32 mouse cellular contexts compared by ENCODE assay signal in the genomic region with DNA sequence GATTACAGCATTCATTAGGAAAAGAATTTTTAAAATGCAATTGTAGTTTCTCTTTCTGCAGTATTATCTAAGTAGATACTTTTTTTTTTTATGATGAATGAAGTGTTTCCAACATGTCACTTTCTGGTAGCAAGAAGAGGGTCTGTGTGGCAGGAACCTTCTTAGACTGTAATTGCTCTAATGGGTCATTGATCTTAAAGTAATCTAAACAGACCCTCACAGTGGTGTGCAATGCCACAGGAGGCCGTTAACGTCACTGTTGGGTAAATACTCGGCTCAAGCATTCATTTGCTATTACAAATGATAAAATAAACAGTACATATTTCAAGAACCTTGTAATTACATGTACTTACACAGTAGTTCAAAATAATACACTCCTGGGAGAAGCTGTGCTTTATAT.
DNase-seq lines count a peak whose midpoint lies in the region; ATAC-seq lines count a peak whose summit lies in the region.
"Had no signal": no experiment of that assay in that cellular context is flagged by ENCODE, and none has a peak within 500 bp of the region (broad histone marks: within the 10 kb centered on the region; RNA-seq: fewer than 3 reads in every experiment).

No protein-coding gene starts in this region.

- DNase-seq in heart, postnatal 36 days: no peak
- peak; percentile 79 for DNase-seq in midbrain, embryonic 11.5 days (ENCODE audit: low spot score, missing footprints)
- DNase-seq: adrenal gland, postnatal 10 days; adrenal gland, postnatal 36 days; B cell, adult 2 months; cerebellum, adult 18-20 months; cerebellum, adult 9-11 months; cerebellum, postnatal 36 days; embryo, embryonic 11 days; forebrain, postnatal 0 days; gastrocnemius, adult 2 months; gastrocnemius, postnatal 14 days; heart, adult 2 months; heart, postnatal 10 days; heart, postnatal 4 days; kidney, adult 18-20 months had no signal

- H3K4me1 ChIP-seq in forebrain, embryonic 12.5 days: no peaks in the 10 kb centered on the region
- H3K4me1 ChIP-seq in forebrain, embryonic 16.5 days (replicated peaks; ENCODE audit: control insufficient read depth, insufficient read depth, low read length): 0 out of 2 replicates have a peak, but pooled peaks cover 3% of the 10 kb centered on the region
- 0 out of 2 replicates have a peak, but pooled peaks cover 3% of the 10 kb centered on the region for H3K4me1 ChIP-seq in heart, embryonic 15.5 days (replicated peaks)
- H3K4me1 ChIP-seq in midbrain, embryonic 11.5 days (ENCODE audit: control insufficient read depth, insufficient read depth, low read length): no peaks in the 10 kb centered on the region
- H3K4me1 ChIP-seq in midbrain, embryonic 16.5 days (ENCODE audit: control insufficient read depth, insufficient read depth, low read length): no peaks in the 10 kb centered on the region
- H3K4me1 ChIP-seq: embryonic facial prominence, embryonic 10.5 days had no signal

- no peaks in the 10 kb centered on the region for H3K27me3 ChIP-seq in forebrain, embryonic 12.5 days
- no peaks in the 10 kb centered on the region for H3K27me3 ChIP-seq in forebrain, embryonic 16.5 days (replicated peaks; ENCODE audit: control insufficient read depth, insufficient read depth, low read length)
- H3K27me3 ChIP-seq in heart, embryonic 15.5 days: no peaks in the 10 kb centered on the region
- H3K27me3 ChIP-seq in midbrain, embryonic 11.5 days (ENCODE audit: control insufficient read depth, insufficient read depth, low read length): no peaks in the 10 kb centered on the region
- no peaks in the 10 kb centered on the region for H3K27me3 ChIP-seq in midbrain, embryonic 16.5 days (ENCODE audit: control insufficient read depth, insufficient read depth, low read depth, low read length)
- H3K27me3 ChIP-seq: CH12.LX; embryonic facial prominence, embryonic 13.5 days; forebrain, embryonic 13.5 days had no signal

- no peaks in the 10 kb centered on the region for H3K9me3 ChIP-seq in forebrain, embryonic 12.5 days
- no peaks in the 10 kb centered on the region for H3K9me3 ChIP-seq in forebrain, embryonic 16.5 days (ENCODE audit: control insufficient read depth, low read length)
- no peaks in the 10 kb centered on the region for H3K9me3 ChIP-seq in heart, embryonic 15.5 days (replicated peaks)
- H3K9me3 ChIP-seq in midbrain, embryonic 11.5 days (ENCODE audit: control insufficient read depth, low read length): no peaks in the 10 kb centered on the region
- no peaks in the 10 kb centered on the region for H3K9me3 ChIP-seq in midbrain, embryonic 16.5 days (replicated peaks; ENCODE audit: control insufficient read depth, low read length, poor library complexity, severe bottlenecking)
- H3K9me3 ChIP-seq: embryonic facial prominence, embryonic 10.5 days; embryonic facial prominence, embryonic 13.5 days; forebrain, embryonic 13.5 days; G1E had no signal

- no peak overlapping the region for H3K27ac ChIP-seq in forebrain, embryonic 12.5 days
- H3K27ac ChIP-seq in forebrain, embryonic 16.5 days (ENCODE audit: low read length): no peak overlapping the region
- H3K27ac ChIP-seq in heart, embryonic 15.5 days: no peak overlapping the region
- H3K27ac ChIP-seq in midbrain, embryonic 11.5 days (ENCODE audit: low read depth, low read length): no peak overlapping the region
- no peak overlapping the region for H3K27ac ChIP-seq in midbrain, embryonic 16.5 days (ENCODE audit: low read length)
- H3K27ac ChIP-seq: embryonic facial prominence, embryonic 10.5 days; embryonic facial prominence, embryonic 13.5 days; forebrain, embryonic 13.5 days; gastrocnemius, adult 2 months; heart, adult 2 months; hindbrain, embryonic 14.5 days; hindbrain, postnatal 0 days had no signal

- H3K4me3 ChIP-seq in forebrain, embryonic 12.5 days (replicated peaks): no peak overlapping the region
- no peak overlapping the region for H3K4me3 ChIP-seq in forebrain, embryonic 16.5 days (replicated peaks; ENCODE audit: low read length)
- no peak overlapping the region for H3K4me3 ChIP-seq in heart, embryonic 15.5 days
- H3K4me3 ChIP-seq in midbrain, embryonic 11.5 days (ENCODE audit: low read depth, low read length): no peak overlapping the region
- no peak overlapping the region for H3K4me3 ChIP-seq in midbrain, embryonic 16.5 days (ENCODE audit: low read depth, low read length)
- H3K4me3 ChIP-seq: embryonic facial prominence, embryonic 10.5 days; embryonic facial prominence, embryonic 13.5 days; erythroblast, embryonic 14.5 days; forebrain, embryonic 13.5 days; gastrocnemius, adult 2 months; heart, adult 2 months had no signal

- intact Hi-C loops in heart, postnatal 36 days (cut with DNase I): no loop called here

- WGBS in forebrain, embryonic 12.5 days: 73% methylated on average over 3 of the region's 3 CpGs
- WGBS in forebrain, embryonic 16.5 days: 66% methylated on average over 3 of the region's 3 CpGs
- 18% methylated on average over 3 of the region's 3 CpGs for WGBS in heart, embryonic 15.5 days
- 75% methylated on average over 3 of the region's 3 CpGs for WGBS in midbrain, embryonic 11.5 days
- WGBS in midbrain, embryonic 16.5 days: 51% methylated on average over 3 of the region's 3 CpGs

- no peaks in the 10 kb centered on the region for H3K36me3 ChIP-seq in forebrain, embryonic 12.5 days (replicated peaks)
- H3K36me3 ChIP-seq in forebrain, embryonic 16.5 days (ENCODE audit: control insufficient read depth, insufficient read depth): no peaks in the 10 kb centered on the region
- H3K36me3 ChIP-seq in heart, embryonic 15.5 days: no peaks in the 10 kb centered on the region
- H3K36me3 ChIP-seq in midbrain, embryonic 11.5 days (ENCODE audit: control insufficient read depth, insufficient read depth, low read length): no peaks in the 10 kb centered on the region
- H3K36me3 ChIP-seq in midbrain, embryonic 16.5 days (ENCODE audit: control insufficient read depth, insufficient read depth, low read length): no peaks in the 10 kb centered on the region
- H3K36me3 ChIP-seq: embryonic facial prominence, embryonic 10.5 days; embryonic facial prominence, embryonic 13.5 days; G1E had no signal

- no peak overlapping the region for H3K9ac ChIP-seq in forebrain, embryonic 12.5 days
- no peak overlapping the region for H3K9ac ChIP-seq in forebrain, embryonic 16.5 days (replicated peaks; ENCODE audit: low read depth, low read length)
- H3K9ac ChIP-seq in heart, embryonic 15.5 days: no peak overlapping the region
- no peak overlapping the region for H3K9ac ChIP-seq in midbrain, embryonic 11.5 days (ENCODE audit: low read length)
- no peak overlapping the region for H3K9ac ChIP-seq in midbrain, embryonic 16.5 days (ENCODE audit: low read depth, low read length)
- H3K9ac ChIP-seq: embryonic facial prominence, embryonic 13.5 days; forebrain, embryonic 13.5 days; forebrain, postnatal 0 days; hindbrain, embryonic 14.5 days had no signal

- 0 out of 2 replicates have a peak, but pooled peaks have one; percentile 57 for ATAC-seq in forebrain, embryonic 12.5 days (ENCODE audit: low FRiP score)
- no peak for ATAC-seq in forebrain, embryonic 16.5 days
- no peak for ATAC-seq in heart, embryonic 15.5 days (replicated peaks; ENCODE audit: insufficient number of reproducible peaks, insufficient read depth, low FRiP score, low read depth)
- ATAC-seq in midbrain, embryonic 11.5 days (ENCODE audit: low FRiP score): no peak
- ATAC-seq in midbrain, embryonic 16.5 days: no peak
- ATAC-seq: forebrain, embryonic 13.5 days; forebrain, postnatal 0 days; hindbrain, postnatal 0 days; inflammation-experienced regulatory T-cells, adult 6 months; intestine, embryonic 16.5 days; Patski had no signal

- H3K4me2 ChIP-seq in forebrain, embryonic 12.5 days: no peak overlapping the region
- H3K4me2 ChIP-seq in forebrain, embryonic 16.5 days (ENCODE audit: low read length): no peak overlapping the region
- H3K4me2 ChIP-seq in heart, embryonic 15.5 days: 0 out of 2 replicates have a peak overlapping the region, but pooled peaks have one; percentile 2
- no peak overlapping the region for H3K4me2 ChIP-seq in midbrain, embryonic 11.5 days
- no peak overlapping the region for H3K4me2 ChIP-seq in midbrain, embryonic 16.5 days (ENCODE audit: low read length)
- H3K4me2 ChIP-seq: embryonic facial prominence, embryonic 13.5 days; forebrain, embryonic 13.5 days; heart, embryonic 11.5 days; hindbrain, embryonic 14.5 days had no signal
